Mouse (Mus musculus) thymus, adult 18-20 months (tissue): Measurements from ENCODE around the gene Nedd9.

Experiments
- DNase-seq, 2 experiments: peaks; one replicate each; pipeline ENCODE4 v3.0.0; 2022; ENCODE audit warnings: mixed read lengths in 2 of 2

Gene Nedd9

DNA sequence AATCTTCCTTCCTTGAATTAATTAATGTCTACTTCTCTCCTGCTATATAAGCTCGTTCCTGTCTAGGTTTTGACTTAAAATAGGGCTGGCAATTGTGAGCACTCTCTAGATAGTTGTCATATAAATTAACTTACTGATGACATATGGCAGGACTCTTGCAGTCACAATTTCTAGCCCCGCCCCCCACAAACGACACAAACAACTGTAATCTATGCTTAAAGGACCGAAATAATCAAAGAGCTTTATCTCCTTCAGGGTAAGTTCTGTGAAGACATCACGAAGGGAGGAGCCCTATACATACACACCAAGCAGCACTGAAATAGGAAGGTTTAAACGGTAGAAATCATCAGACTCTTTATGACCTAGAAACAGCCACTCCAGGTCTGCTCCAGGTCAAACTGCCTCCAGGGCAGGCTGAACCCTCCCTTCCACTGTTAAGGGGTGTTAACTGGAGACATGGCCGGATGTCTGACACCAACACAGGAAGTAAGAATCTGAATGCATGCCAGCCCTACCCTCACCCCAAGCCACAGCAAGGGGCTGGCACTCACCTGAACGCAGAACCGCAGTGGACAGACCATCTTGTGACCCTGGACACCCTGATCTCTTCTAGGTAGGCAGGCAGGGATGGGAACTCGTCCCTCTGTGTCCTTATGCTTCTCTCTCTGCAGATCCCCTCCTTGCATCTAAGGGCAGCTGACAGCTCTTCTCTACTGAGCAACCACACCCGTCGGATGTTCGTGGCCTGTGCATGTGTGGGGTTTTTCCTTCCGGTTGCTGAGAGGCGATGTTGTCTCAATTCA lies at the start of gene Nedd9:
Gene Nedd9 (minus strand): TSS at position 757 of the 803 bp plus-strand sequence.
- peak; percentile 73 to 87 for DNase-seq

GRCm38 (mm10) chr13:41532625-41533024 lies 45.5 kb upstream of the Nedd9 start:
- no peak for DNase-seq

DNA sequence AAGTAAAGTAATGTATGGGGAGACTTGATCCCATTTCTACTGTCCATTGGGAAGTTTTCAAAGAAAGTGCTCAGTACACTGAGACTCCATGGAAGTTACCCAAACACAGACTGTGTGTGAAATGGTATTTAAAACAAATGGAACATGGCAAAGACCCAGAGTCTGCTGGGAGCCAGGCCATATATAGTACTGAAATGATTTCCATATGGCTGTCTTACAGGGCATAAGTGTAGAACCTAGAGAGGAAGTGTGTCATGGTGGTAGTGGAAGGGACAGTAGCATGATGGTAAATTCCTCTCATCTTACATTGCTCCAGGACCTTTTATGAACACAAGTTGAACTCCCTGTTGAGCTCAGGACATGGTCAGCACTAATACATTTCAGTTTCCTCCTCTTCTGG lies 43.2 kb upstream of the Nedd9 start:
- DNase-seq = no peak

- DNase-seq = no peak
Observed at GRCm38 (mm10) chr13:41524208-41524607, 37.0 kb upstream of the Nedd9 start.

GRCm38 (mm10) chr13:41521296-41521695 lies 34.1 kb upstream of the Nedd9 start:
- no peak for DNase-seq

DNA sequence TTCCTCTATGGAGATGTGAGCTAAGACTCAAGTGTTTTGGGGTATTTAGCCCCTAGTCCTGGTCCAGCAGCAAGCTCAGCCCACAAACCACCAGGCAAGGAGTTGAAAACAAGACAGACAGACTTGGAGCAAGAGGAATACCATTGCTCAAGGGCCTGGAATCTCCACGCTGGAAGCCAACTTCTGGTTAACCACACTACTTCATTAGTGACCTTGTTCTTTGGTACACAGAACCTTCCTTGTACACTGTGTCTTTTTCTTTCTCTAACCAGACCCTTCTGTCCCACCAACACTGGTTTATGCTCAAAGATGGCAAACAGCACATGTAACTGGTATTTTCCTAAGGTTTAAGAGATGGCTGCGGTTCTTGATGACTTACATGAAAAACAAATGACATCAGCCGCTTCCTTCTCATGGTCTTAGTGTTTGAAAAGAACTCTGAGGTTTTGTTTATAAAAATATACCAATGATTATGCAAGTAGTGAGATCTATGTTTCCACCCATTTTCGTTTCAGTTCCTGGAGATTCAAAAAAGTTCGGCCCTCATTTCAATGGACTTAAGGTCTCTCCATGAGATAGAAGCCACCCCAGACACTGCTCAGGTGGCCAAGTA lies 33.5 kb upstream of the Nedd9 start:
- DNase-seq = no peak

DNA sequence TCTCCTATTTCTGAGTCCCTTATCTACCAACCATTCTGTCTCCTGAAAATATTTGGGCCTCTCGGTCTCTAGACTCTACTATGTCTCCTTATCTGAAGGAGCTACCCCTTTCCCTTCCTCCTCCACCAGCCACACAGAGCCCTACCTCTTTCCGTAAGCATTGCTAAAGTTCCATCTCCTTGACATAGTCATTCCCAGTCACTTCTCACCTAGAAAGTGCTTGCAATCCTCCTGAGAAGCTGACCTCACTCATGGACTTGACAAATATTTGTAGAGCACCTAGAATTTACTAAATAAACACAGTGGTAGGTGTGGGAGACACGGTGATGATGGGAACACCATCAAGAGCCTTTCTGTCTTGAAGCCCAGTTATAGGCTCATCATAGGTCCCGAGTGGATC lies 32.6 kb upstream of the Nedd9 start:
- no peak for DNase-seq

- no peak for DNase-seq
Observed at GRCm38 (mm10) chr13:41517193-41517592, 30.0 kb upstream of the Nedd9 start.

DNA sequence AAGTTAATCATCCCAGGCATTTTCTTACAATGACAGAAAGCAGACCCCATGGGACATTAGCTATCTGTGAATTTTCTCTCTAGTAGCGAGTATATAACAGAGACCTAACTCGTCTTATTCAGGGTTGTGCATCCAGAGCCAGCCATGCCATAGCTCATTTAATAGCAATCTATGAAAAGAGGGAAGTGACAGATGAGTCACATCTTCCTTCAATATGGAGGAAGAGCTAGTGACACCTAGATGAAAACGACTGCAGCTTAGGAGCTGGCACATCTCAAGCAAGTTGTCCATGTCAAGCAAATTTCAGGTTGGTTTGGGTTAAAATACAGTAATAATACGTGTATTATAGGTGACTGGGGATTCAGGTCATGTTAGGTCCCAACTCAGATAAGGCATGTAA lies 28.6 kb upstream of the Nedd9 start:
- no peak for DNase-seq

DNA sequence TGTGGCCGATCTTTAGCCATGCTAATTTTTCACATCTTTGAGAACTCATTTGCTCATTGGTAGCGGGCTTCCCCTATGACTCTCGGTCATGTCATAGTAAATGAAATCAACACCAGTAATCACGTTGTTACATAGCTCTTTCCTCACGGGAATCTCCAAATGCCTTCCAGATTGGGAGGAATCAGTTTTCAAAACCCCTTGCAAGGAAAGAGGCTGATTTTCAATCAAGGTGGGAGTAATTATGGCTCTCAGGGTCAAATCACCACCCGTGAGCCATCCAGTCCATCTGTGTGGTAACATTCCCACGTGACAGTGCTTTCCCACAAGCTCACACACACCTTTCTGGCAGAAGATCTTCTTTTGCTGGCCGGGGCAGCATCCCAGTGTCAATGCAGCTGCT lies 27.8 kb upstream of the Nedd9 start:
- DNase-seq = no peak

- no peak for DNase-seq
Observed at GRCm38 (mm10) chr13:41513456-41513855, 26.3 kb upstream of the Nedd9 start.

DNA sequence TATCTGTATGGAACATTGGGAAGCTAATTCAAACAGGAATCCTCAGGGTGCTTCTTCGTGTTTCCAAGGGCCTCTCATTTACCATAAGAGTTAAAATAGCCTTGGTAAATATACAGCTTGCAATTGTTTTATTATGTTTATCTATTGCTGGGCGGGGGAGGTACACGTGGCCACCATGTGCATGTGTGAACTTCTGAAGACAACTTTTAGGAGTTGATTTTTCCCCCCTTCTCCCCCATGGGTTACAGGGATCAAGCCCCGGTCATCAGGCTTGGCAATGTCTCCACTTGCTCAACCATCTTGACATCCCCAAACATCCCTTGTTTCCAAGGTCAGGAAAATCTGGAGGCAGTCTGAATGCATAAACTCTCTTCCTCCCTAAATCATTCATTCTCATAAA lies 25.1 kb upstream of the Nedd9 start:
- no peak for DNase-seq

- no peak for DNase-seq
Observed at GRCm38 (mm10) chr13:41510631-41511419, 23.7 kb upstream of the Nedd9 start.

GRCm38 (mm10) chr13:41505594-41505993 lies 18.4 kb upstream of the Nedd9 start:
- no peak for DNase-seq

DNA sequence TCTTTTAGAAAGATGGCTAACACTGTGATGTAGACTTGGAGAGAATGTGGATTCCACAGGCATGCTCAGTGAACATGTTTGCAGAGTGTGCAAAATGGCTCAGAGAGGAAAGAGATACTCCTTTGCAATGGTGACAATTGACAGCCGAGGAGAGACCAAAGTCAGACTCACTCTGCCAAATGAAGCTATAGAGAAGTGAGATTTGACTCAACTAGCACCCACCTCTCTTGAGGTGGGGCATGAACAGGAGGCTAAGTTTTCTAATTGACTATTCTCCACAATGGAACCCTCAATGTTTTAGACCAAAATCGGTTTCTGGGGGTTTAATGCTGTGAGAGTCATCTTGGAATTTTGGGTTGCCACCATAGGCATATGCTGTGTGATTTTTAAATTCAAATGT lies 17.8 kb upstream of the Nedd9 start:
- DNase-seq = no peak

GRCm38 (mm10) chr13:41504448-41504847 lies 17.3 kb upstream of the Nedd9 start:
- DNase-seq = no peak

GRCm38 (mm10) chr13:41502917-41503301 lies 15.7 kb upstream of the Nedd9 start:
- DNase-seq = no peak

GRCm38 (mm10) chr13:41502136-41502916 lies 15.2 kb upstream of the Nedd9 start:
- DNase-seq = no peak

GRCm38 (mm10) chr13:41500793-41501192 lies 13.6 kb upstream of the Nedd9 start:
- DNase-seq = no peak

DNA sequence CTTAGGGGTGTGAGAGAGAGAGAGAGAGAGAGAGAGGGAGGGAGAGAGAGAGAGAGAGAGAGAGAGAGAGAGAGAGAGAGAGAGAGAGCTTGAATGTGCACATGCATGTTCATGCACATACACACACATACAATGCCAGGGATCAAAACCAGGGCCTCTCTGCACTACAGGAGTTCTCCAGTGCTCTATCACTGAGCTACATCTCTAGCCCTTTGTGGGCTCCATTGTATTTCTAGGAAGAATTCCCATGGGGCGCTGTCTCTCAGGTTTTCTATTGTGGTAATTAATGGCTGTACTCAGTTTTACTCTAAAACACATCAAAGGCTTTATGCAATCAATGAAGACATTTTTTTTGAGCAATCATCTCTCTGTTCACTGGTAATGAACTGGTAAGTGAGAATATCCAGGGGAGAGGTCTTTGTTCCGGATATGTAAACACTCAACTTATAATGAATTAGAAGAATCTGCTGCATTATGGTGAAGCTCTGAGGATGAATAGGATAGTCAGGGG lies 11.5 kb upstream of the Nedd9 start:
- no peak for DNase-seq

- no peak for DNase-seq
Observed at GRCm38 (mm10) chr13:41494681-41495080, 7.5 kb upstream of the Nedd9 start.

GRCm38 (mm10) chr13:41491981-41492702 lies 5.0 kb upstream of the Nedd9 start:
- DNase-seq = no peak
